Comparison of ENCODE assay signal across 8 mouse cellular contexts in genomic region chr17:35838570-35838969, GRCm38 (mm10). TPM values are rescaled to one million over a fixed set of nuclear protein-coding genes. Genes with fewer than 3 reads are reported as not detected.
A peak's percentile ranks its signal among the peaks of the same experiment; 100 is the strongest.
DNase-seq lines count a peak whose midpoint lies in the region; ATAC-seq and TF ChIP-seq lines count a peak whose summit lies in the region.

No protein-coding gene starts in this region.

- peak overlapping the region; percentile 99 for H3K9ac ChIP-seq in lung, embryonic 14.5 days
- H3K9ac ChIP-seq in limb, embryonic 12.5 days (replicated peaks), result peak overlapping the region; percentile 96
- H3K9ac ChIP-seq in stomach, embryonic 14.5 days (replicated peaks; ENCODE audit: low read depth, low read length), result peak overlapping the region; percentile 45

- ATAC-seq in lung, embryonic 14.5 days (ENCODE audit: insufficient read depth), result 0 out of 2 replicates have a peak, but pooled peaks have one; percentile 9
- no peak for ATAC-seq in limb, embryonic 12.5 days (ENCODE audit: insufficient number of reproducible peaks, insufficient read depth, low FRiP score, low TSS enrichment, low read depth)
- no peak for ATAC-seq in stomach, embryonic 14.5 days (ENCODE audit: insufficient number of reproducible peaks, insufficient read depth, low FRiP score, low read depth)
- no peak for ATAC-seq in monocyte, adult 5-6 weeks (replicated peaks; ENCODE audit: insufficient number of reproducible peaks, low FRiP score, low TSS enrichment, poor library complexity, severe bottlenecking)

- under 1% methylated on average over 5 of the region's 5 CpGs for WGBS in lung, embryonic 14.5 days
- WGBS in forebrain, embryonic 10.5 days, result under 1% methylated on average over 5 of the region's 5 CpGs
- 2% methylated on average over 5 of the region's 5 CpGs for WGBS in limb, embryonic 12.5 days
- WGBS in stomach, embryonic 14.5 days, result under 1% methylated on average over 5 of the region's 5 CpGs

- peak overlapping the region; percentile 85 for H3K27ac ChIP-seq in lung, embryonic 14.5 days (ENCODE audit: low read depth)
- H3K27ac ChIP-seq in forebrain, embryonic 10.5 days, result peak overlapping the region; percentile 99
- peak overlapping the region; percentile 99 for H3K27ac ChIP-seq in limb, embryonic 12.5 days
- H3K27ac ChIP-seq in stomach, embryonic 14.5 days (ENCODE audit: low read length), result peak overlapping the region; percentile 98

- H3K4me1 ChIP-seq in lung, embryonic 14.5 days (ENCODE audit: insufficient read depth), result peaks cover 4% of the 10 kb centered on the region
- H3K4me1 ChIP-seq in forebrain, embryonic 10.5 days, result peaks cover 63% of the 10 kb centered on the region
- peaks cover 40% of the 10 kb centered on the region for H3K4me1 ChIP-seq in limb, embryonic 12.5 days (replicated peaks)
- peaks cover 31% of the 10 kb centered on the region for H3K4me1 ChIP-seq in stomach, embryonic 14.5 days (ENCODE audit: control insufficient read depth, insufficient read depth, low read length)

- no peaks in the 10 kb centered on the region for H3K9me3 ChIP-seq in lung, embryonic 14.5 days (ENCODE audit: low read depth, low read length)
- H3K9me3 ChIP-seq in forebrain, embryonic 10.5 days, result no peaks in the 10 kb centered on the region
- H3K9me3 ChIP-seq in limb, embryonic 12.5 days, result no peaks in the 10 kb centered on the region
- H3K9me3 ChIP-seq in stomach, embryonic 14.5 days (ENCODE audit: control insufficient read depth, low read depth, low read length), result no peaks in the 10 kb centered on the region

- no peaks in the 10 kb centered on the region for H3K27me3 ChIP-seq in lung, embryonic 14.5 days (ENCODE audit: insufficient read depth, low read length)
- H3K27me3 ChIP-seq in forebrain, embryonic 10.5 days (ENCODE audit: poor library complexity, severe bottlenecking), result no peaks in the 10 kb centered on the region
- H3K27me3 ChIP-seq in limb, embryonic 12.5 days, result no peaks in the 10 kb centered on the region
- H3K27me3 ChIP-seq in stomach, embryonic 14.5 days (ENCODE audit: control insufficient read depth, insufficient read depth, low read length), result no peaks in the 10 kb centered on the region

- no peak for DNase-seq in lung, embryonic 14.5 days
- no peak for DNase-seq in lung, adult 18-20 months
- DNase-seq in forebrain, embryonic 10.5 days (ENCODE audit: extremely low spot score, low spot score), result peak; percentile 53
- DNase-seq in frontal cortex, postnatal 36 days (ENCODE audit: low spot score in 2 of 2), result no peak
- no peak for DNase-seq in spleen, postnatal 14 days (ENCODE audit: low spot score in 2 of 2)

- H3K4me3 ChIP-seq in lung, embryonic 14.5 days (ENCODE audit: low read depth, low read length), result peak overlapping the region; percentile 92
- peak overlapping the region; percentile 90 for H3K4me3 ChIP-seq in forebrain, embryonic 10.5 days
- H3K4me3 ChIP-seq in limb, embryonic 12.5 days (replicated peaks), result peak overlapping the region; percentile 81
- H3K4me3 ChIP-seq in stomach, embryonic 14.5 days (ENCODE audit: low read depth, low read length), result peak overlapping the region; percentile 77

- peaks cover 35% of the 10 kb centered on the region for H3K36me3 ChIP-seq in lung, embryonic 14.5 days (ENCODE audit: insufficient read depth)
- peaks cover 36% of the 10 kb centered on the region for H3K36me3 ChIP-seq in forebrain, embryonic 10.5 days (replicated peaks)
- peaks cover 32% of the 10 kb centered on the region for H3K36me3 ChIP-seq in limb, embryonic 12.5 days
- peaks cover 32% of the 10 kb centered on the region for H3K36me3 ChIP-seq in stomach, embryonic 14.5 days (ENCODE audit: control insufficient read depth, insufficient read depth, low read length)

- H3K4me2 ChIP-seq in lung, embryonic 14.5 days, result peak overlapping the region; percentile 92
- H3K4me2 ChIP-seq in limb, embryonic 12.5 days, result peak overlapping the region; percentile 60
- H3K4me2 ChIP-seq in stomach, embryonic 14.5 days (replicated peaks; ENCODE audit: low read depth, low read length), result peak overlapping the region; percentile 73

- no peak for TF ChIP-seq CTCF in lung, embryonic 14.5 days (IDR thresholded peaks at IDR 0.05; ENCODE audit: low read depth)

RNA-seq across cellular contexts. Expression of gene Tubb5, which starts 0.5 kb away (rescaled TPM):
- polyA plus RNA-seq in lung, embryonic 14.5 days (2014; fragmentation: Nextera tagmentation; extraction: Ambion mirVana), result 1,155 and 1,206 TPM in 2 replicates
- polyA plus RNA-seq in forebrain, embryonic 10.5 days (2016; fragmentation: Nextera tagmentation; extraction: Ambion mirVana), result 1,607 and 1,608 TPM in 2 replicates
- polyA plus RNA-seq in limb, embryonic 12.5 days (2016; fragmentation: Nextera tagmentation; extraction: Ambion mirVana), result 1,183 and 1,215 TPM in 2 replicates
- polyA plus RNA-seq in stomach, embryonic 14.5 days (2014; fragmentation: Nextera tagmentation; extraction: Ambion mirVana), result 932 and 983 TPM in 2 replicates
- total RNA-seq in monocyte, adult 5-6 weeks (2017), result 138 to 179 TPM (median 139 TPM) in 3 replicates

RNA-seq across cellular contexts. Expression of gene Mdc1, which starts 2.7 kb away (rescaled TPM):
- 19.5 and 21.6 TPM in 2 replicates for polyA plus RNA-seq in lung, embryonic 14.5 days (2014; fragmentation: Nextera tagmentation; extraction: Ambion mirVana)
- polyA plus RNA-seq in forebrain, embryonic 10.5 days (2016; fragmentation: Nextera tagmentation; extraction: Ambion mirVana), result 26.9 and 29.3 TPM in 2 replicates
- polyA plus RNA-seq in limb, embryonic 12.5 days (2016; fragmentation: Nextera tagmentation; extraction: Ambion mirVana), result 16.9 and 19.4 TPM in 2 replicates
- 18.7 and 19.2 TPM in 2 replicates for polyA plus RNA-seq in stomach, embryonic 14.5 days (2014; fragmentation: Nextera tagmentation; extraction: Ambion mirVana)
- 10.9 to 26.0 TPM (median 11.1 TPM) in 3 replicates for total RNA-seq in monocyte, adult 5-6 weeks (2017)

RNA-seq across cellular contexts. Expression of gene Flot1, which starts 15.5 kb away (rescaled TPM):
- polyA plus RNA-seq in lung, embryonic 14.5 days (2014; fragmentation: Nextera tagmentation; extraction: Ambion mirVana), result 30.9 and 32.5 TPM in 2 replicates
- polyA plus RNA-seq in forebrain, embryonic 10.5 days (2016; fragmentation: Nextera tagmentation; extraction: Ambion mirVana), result 49.7 and 51.6 TPM in 2 replicates
- polyA plus RNA-seq in limb, embryonic 12.5 days (2016; fragmentation: Nextera tagmentation; extraction: Ambion mirVana), result 45.8 and 45.9 TPM in 2 replicates
- 42.8 and 44.2 TPM in 2 replicates for polyA plus RNA-seq in stomach, embryonic 14.5 days (2014; fragmentation: Nextera tagmentation; extraction: Ambion mirVana)
- 70.0 to 84.2 TPM (median 77.9 TPM) in 3 replicates for total RNA-seq in monocyte, adult 5-6 weeks (2017)

RNA-seq across cellular contexts. Expression of gene Ier3, which starts 17.1 kb away (rescaled TPM):
- 5.0 and 7.1 TPM in 2 replicates for polyA plus RNA-seq in lung, embryonic 14.5 days (2014; fragmentation: Nextera tagmentation; extraction: Ambion mirVana)
- 4.6 and 5.3 TPM in 2 replicates for polyA plus RNA-seq in forebrain, embryonic 10.5 days (2016; fragmentation: Nextera tagmentation; extraction: Ambion mirVana)
- 8.7 and 9.9 TPM in 2 replicates for polyA plus RNA-seq in limb, embryonic 12.5 days (2016; fragmentation: Nextera tagmentation; extraction: Ambion mirVana)
- 3.7 and 5.4 TPM in 2 replicates for polyA plus RNA-seq in stomach, embryonic 14.5 days (2014; fragmentation: Nextera tagmentation; extraction: Ambion mirVana)
- total RNA-seq in monocyte, adult 5-6 weeks (2017), result 17.2 to 77.7 TPM (median 52.8 TPM) in 3 replicates

RNA-seq across cellular contexts. Expression of gene Nrm, which starts 22.5 kb away (rescaled TPM):
- 69.2 and 72.0 TPM in 2 replicates for polyA plus RNA-seq in lung, embryonic 14.5 days (2014; fragmentation: Nextera tagmentation; extraction: Ambion mirVana)
- polyA plus RNA-seq in forebrain, embryonic 10.5 days (2016; fragmentation: Nextera tagmentation; extraction: Ambion mirVana), result 81.9 and 84.0 TPM in 2 replicates
- polyA plus RNA-seq in limb, embryonic 12.5 days (2016; fragmentation: Nextera tagmentation; extraction: Ambion mirVana), result 51.3 and 52.5 TPM in 2 replicates
- 65.3 and 67.1 TPM in 2 replicates for polyA plus RNA-seq in stomach, embryonic 14.5 days (2014; fragmentation: Nextera tagmentation; extraction: Ambion mirVana)
- 18.1 to 25.9 TPM (median 25.6 TPM) in 3 replicates for total RNA-seq in monocyte, adult 5-6 weeks (2017)

Comparison
In these comparisons a context has a peak if more than half of its experiments do, and no peak if none do; other contexts are left out.
1. H3K9ac ChIP-seq: peak in every context shown above with its lines; median percentile 99 in lung, embryonic 14.5 days; 96 in limb, embryonic 12.5 days; 45 in stomach, embryonic 14.5 days.